8 mouse cellular contexts compared by ENCODE assay signal in genomic region chr19:8989567-8990431, GRCm38 (mm10). TPM values are rescaled to one million over a fixed set of nuclear protein-coding genes. Genes with fewer than 3 reads are reported as not detected.
DNase-seq lines count a peak whose midpoint lies in the region; ATAC-seq and TF ChIP-seq lines count a peak whose summit lies in the region.

No protein-coding gene starts in this region.

- H3K27me3 ChIP-seq in intestine, postnatal 0 days (replicated peaks; ENCODE audit: control insufficient read depth, insufficient read depth, low read length), result no peaks in the 10 kb centered on the region
- H3K27me3 ChIP-seq in lung, embryonic 14.5 days (ENCODE audit: insufficient read depth, low read length), result no peaks in the 10 kb centered on the region; the same call in 1 of the 2 replicates

- under 1% methylated on average over 53 of the region's 53 CpGs for WGBS in intestine, postnatal 0 days
- under 1% methylated on average over 50 of the region's 53 CpGs for WGBS in lung, embryonic 14.5 days
- under 1% methylated on average over 53 of the region's 53 CpGs for WGBS in olfactory bulb, adult 2 months

- H3K9me3 ChIP-seq in intestine, postnatal 0 days (ENCODE audit: control insufficient read depth), result no peaks in the 10 kb centered on the region
- no peaks in the 10 kb centered on the region for H3K9me3 ChIP-seq in lung, embryonic 14.5 days (ENCODE audit: low read depth, low read length)

- ATAC-seq in cerebellum, adult (ENCODE audit: insufficient number of reproducible peaks, low FRiP score, low TSS enrichment), result no peak
- ATAC-seq in common myeloid progenitor, adult 5-6 weeks (replicated peaks; ENCODE audit: low read depth, poor library complexity, severe bottlenecking), result peak; percentile 50; the same call in 1 of the 2 replicates
- ATAC-seq in intestine, postnatal 0 days, result peak; percentile 26
- ATAC-seq in lung, embryonic 14.5 days (ENCODE audit: insufficient read depth), result peak; percentile 77

- TF ChIP-seq CTCF in intestine, postnatal 0 days (IDR thresholded peaks at IDR 0.05; ENCODE audit: low read depth), result peak; percentile 49
- peak; percentile 37; the same call in 1 of the 2 replicates for TF ChIP-seq CTCF in lung, embryonic 14.5 days (IDR thresholded peaks at IDR 0.05; ENCODE audit: low read depth)
- no peak for TF ChIP-seq CTCF in olfactory bulb, adult 2 months (IDR thresholded peaks at IDR 0.05; ENCODE audit: insufficient read depth, low read depth, low read length)

- peak; percentile 45 to 53 for DNase-seq in cerebellum, postnatal 10 days
- peak; percentile 100 for DNase-seq in heart, adult 11 months
- DNase-seq in lung, embryonic 14.5 days, result peak; percentile 95
- DNase-seq in frontal cortex, adult 2 months (ENCODE audit: extremely low spot score in 1 of 2, low spot score in 1 of 2), result no peak

- peak overlapping the region; percentile 78 for H3K4me3 ChIP-seq in intestine, postnatal 0 days (ENCODE audit: low read depth, low read length)
- peak overlapping the region; percentile 73 for H3K4me3 ChIP-seq in lung, embryonic 14.5 days (ENCODE audit: low read depth, low read length)
- peak overlapping the region; percentile 48 for H3K4me3 ChIP-seq in olfactory bulb, adult 2 months (ENCODE audit: insufficient read depth, low read depth, low read length)

- peak overlapping the region; percentile 92 for H3K9ac ChIP-seq in intestine, postnatal 0 days (ENCODE audit: low read depth, low read length)
- H3K9ac ChIP-seq in lung, embryonic 14.5 days, result peak overlapping the region; percentile 80

- no peak for TF ChIP-seq POLR2A in olfactory bulb, adult 2 months (IDR thresholded peaks at IDR 0.05; ENCODE audit: insufficient read depth, low read depth, low read length)

- peak overlapping the region; percentile 87 for H3K4me2 ChIP-seq in intestine, postnatal 0 days (replicated peaks; ENCODE audit: low read depth)
- peak overlapping the region; percentile 87 for H3K4me2 ChIP-seq in lung, embryonic 14.5 days

- no peaks in the 10 kb centered on the region for H3K36me3 ChIP-seq in intestine, postnatal 0 days (ENCODE audit: control insufficient read depth, insufficient read depth)
- no peaks in the 10 kb centered on the region for H3K36me3 ChIP-seq in lung, embryonic 14.5 days (ENCODE audit: insufficient read depth)

- peaks cover 16% of the 10 kb centered on the region; the same call in 1 of the 2 replicates for H3K4me1 ChIP-seq in intestine, postnatal 0 days (replicated peaks; ENCODE audit: control insufficient read depth, insufficient read depth, low read length)
- H3K4me1 ChIP-seq in lung, embryonic 14.5 days (ENCODE audit: insufficient read depth), result peaks cover 32% of the 10 kb centered on the region
- H3K4me1 ChIP-seq in olfactory bulb, adult 2 months (ENCODE audit: control insufficient read depth, insufficient read depth, low read length), result peaks cover 34% of the 10 kb centered on the region

- peak overlapping the region; percentile 96 for H3K27ac ChIP-seq in intestine, postnatal 0 days (ENCODE audit: low read depth, low read length)
- H3K27ac ChIP-seq in lung, embryonic 14.5 days (ENCODE audit: low read depth), result peak overlapping the region; percentile 91
- H3K27ac ChIP-seq in olfactory bulb, adult 2 months (ENCODE audit: insufficient read depth, low read depth, low read length), result peak overlapping the region; percentile 42

RNA-seq across cellular contexts. Expression of gene Ahnak, which starts 0.7 kb away (rescaled TPM):
- total RNA-seq in common myeloid progenitor, adult 5-6 weeks (2017), result 14.1 and 14.9 TPM in 2 replicates
- 26.2 and 30.1 TPM in 2 replicates for polyA plus RNA-seq in intestine, postnatal 0 days (2015; fragmentation: Nextera tagmentation; extraction: Ambion mirVana)
- 14.9 and 15.8 TPM in 2 replicates for polyA plus RNA-seq in lung, embryonic 14.5 days (2014; fragmentation: Nextera tagmentation; extraction: Ambion mirVana)
- polyA plus RNA-seq in olfactory bulb, adult 2 months (2012; ENCODE audit: insufficient read depth, insufficient read length, low replicate concordance, missing spikeins), result not detected in 2 replicates
- polyA plus RNA-seq in frontal cortex, adult 2 months (2012; rRNA removed), result 6.8 and 7.5 TPM in 2 replicates

RNA-seq across cellular contexts. Expression of gene Eef1g, which starts 23.0 kb away (rescaled TPM):
- 721 and 789 TPM in 2 replicates for total RNA-seq in common myeloid progenitor, adult 5-6 weeks (2017)
- polyA plus RNA-seq in intestine, postnatal 0 days (2015; fragmentation: Nextera tagmentation; extraction: Ambion mirVana), result 164 and 168 TPM in 2 replicates
- 480 and 516 TPM in 2 replicates for polyA plus RNA-seq in lung, embryonic 14.5 days (2014; fragmentation: Nextera tagmentation; extraction: Ambion mirVana)
- 678 TPM in 1 of 2 replicates, not detected in the other for polyA plus RNA-seq in olfactory bulb, adult 2 months (2012; ENCODE audit: insufficient read depth, insufficient read length, low replicate concordance, missing spikeins)
- 257 and 281 TPM in 2 replicates for polyA plus RNA-seq in frontal cortex, adult 2 months (2012; rRNA removed)

RNA-seq across cellular contexts. Expression of gene Tut1, which starts 36.2 kb away (rescaled TPM):
- total RNA-seq in common myeloid progenitor, adult 5-6 weeks (2017), result 19.9 and 25.9 TPM in 2 replicates
- 10.7 and 11.1 TPM in 2 replicates for polyA plus RNA-seq in intestine, postnatal 0 days (2015; fragmentation: Nextera tagmentation; extraction: Ambion mirVana)
- 27.4 and 28.4 TPM in 2 replicates for polyA plus RNA-seq in lung, embryonic 14.5 days (2014; fragmentation: Nextera tagmentation; extraction: Ambion mirVana)
- polyA plus RNA-seq in olfactory bulb, adult 2 months (2012; ENCODE audit: insufficient read depth, insufficient read length, low replicate concordance, missing spikeins), result not detected in 2 replicates
- polyA plus RNA-seq in frontal cortex, adult 2 months (2012; rRNA removed), result 19.6 and 20.5 TPM in 2 replicates

RNA-seq across cellular contexts. Expression of gene Mta2, which starts 48.1 kb away (rescaled TPM):
- 151 and 180 TPM in 2 replicates for total RNA-seq in common myeloid progenitor, adult 5-6 weeks (2017)
- 53.1 and 54.1 TPM in 2 replicates for polyA plus RNA-seq in intestine, postnatal 0 days (2015; fragmentation: Nextera tagmentation; extraction: Ambion mirVana)
- polyA plus RNA-seq in lung, embryonic 14.5 days (2014; fragmentation: Nextera tagmentation; extraction: Ambion mirVana), result 44.0 and 52.1 TPM in 2 replicates
- not detected in 2 replicates for polyA plus RNA-seq in olfactory bulb, adult 2 months (2012; ENCODE audit: insufficient read depth, insufficient read length, low replicate concordance, missing spikeins)
- 27.6 and 31.0 TPM in 2 replicates for polyA plus RNA-seq in frontal cortex, adult 2 months (2012; rRNA removed)

Comparison
In these comparisons a context has a peak if more than half of its experiments do, and no peak if none do; other contexts are left out.
1. DNase-seq: peak in cerebellum, postnatal 10 days (2 of 2), heart, adult 11 months (single experiment) and lung, embryonic 14.5 days (single experiment); none in frontal cortex, adult 2 months (0 of 2).
2. H3K27ac ChIP-seq: peak in every context shown above with its lines; median percentile 96 in intestine, postnatal 0 days; 91 in lung, embryonic 14.5 days; 42 in olfactory bulb, adult 2 months.
3. RNA of gene Tut1, which starts 36.2 kb away (polyA plus RNA-seq): 27.4 to 28.4 TPM in lung, embryonic 14.5 days, 19.6 to 20.5 TPM in frontal cortex, adult 2 months and 10.7 to 11.1 TPM in intestine, postnatal 0 days; not detected in olfactory bulb, adult 2 months; every median in the first group is over 10 times any median in the second.
4. Peak in every context shown above with its lines, with median percentiles within 50 percentile points of each other: H3K4me3 ChIP-seq.